Mouse (Mus musculus): ENCODE measurements around the gene Hecw1. TPM values are rescaled to one million over a fixed set of nuclear protein-coding genes. Genes with fewer than 3 reads are reported as not detected.

The Hecw1 gene
- total RNA-seq (2012; rRNA removed) (1.7 and 3.2 TPM in 2 replicates), polyA plus RNA-seq (2012; ENCODE audit: insufficient read depth in 1 of 2, insufficient read length in 2 of 2, low read depth in 1 of 2, low replicate concordance in 2 of 2, missing spikeins in 1 of 2) (under 1 TPM in 1 of 2 experiments, not detected in 1; 0.52 TPM)

DNA sequence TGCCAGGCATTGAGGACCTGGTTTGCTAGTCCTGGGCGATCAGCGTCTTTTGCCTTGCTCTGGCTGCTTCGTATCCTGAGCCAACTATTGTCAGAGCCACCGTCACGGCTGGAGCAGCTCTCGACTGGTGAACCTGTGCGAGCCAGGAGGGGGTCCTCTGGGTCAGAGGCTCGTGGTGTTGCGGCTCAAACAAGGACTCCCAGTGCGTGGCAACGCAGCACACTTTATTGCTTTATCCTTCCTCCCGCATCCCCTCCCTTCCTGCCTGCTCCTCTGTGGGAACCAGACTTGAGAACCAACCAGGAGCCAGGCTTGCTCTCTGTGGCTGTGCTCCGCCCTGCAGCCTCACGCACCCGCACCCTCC is at the start of gene Hecw1:
TSS of gene Hecw1 (minus strand) at position 323 of the 364 bp plus-strand sequence.
- Histone ChIP-seq H3K27ac (ENCODE audit: control insufficient read depth, low read depth, low read length) (no peak within 1 kb of the TSS), H3K9me3 (replicated peaks; ENCODE audit: insufficient read depth, low read length) (no peaks in the 10 kb centered on the region), H3K4me1 (ENCODE audit: control insufficient read depth in 1 of 2, insufficient read depth in 2 of 2, low read length in 2 of 2) (peaks cover 0 to 3% of the 10 kb centered on the region in 2 experiments; a peak in 2 of 4 replicates), H3K9ac (ENCODE audit: control insufficient read depth, low read depth, low read length, poor library complexity, severe bottlenecking) (peak within 1 kb of the TSS; percentile 19), H3K27me3 (ENCODE audit: control insufficient read depth in 1 of 2, insufficient read depth in 2 of 2, low read length in 2 of 2) (no peaks in the 10 kb centered on the region), H3K4me3 (ENCODE audit: control insufficient read depth in 1 of 2, insufficient read depth in 1 of 2, low read depth in 2 of 2, low read length in 2 of 2) (peak within 1 kb of the TSS; percentile 62 to 76), H3K36me3 (ENCODE audit: control insufficient read depth in 1 of 2, insufficient read depth in 2 of 2, low read length in 2 of 2) (no peaks in the 10 kb centered on the region), H3K79me2 (ENCODE audit: control insufficient read depth, insufficient read depth, low read length, poor library complexity) (no peaks in the 10 kb centered on the region)
- peak; percentile 52 for DNase-seq (ENCODE audit: low read depth, low spot score)
- no peak for TF ChIP-seq USF2 (IDR thresholded peaks at IDR 0.05; ENCODE audit: borderline replicate concordance in 1 of 2, insufficient read depth in 1 of 2, low read depth in 1 of 2, low read length in 2 of 2)
- no peak for TF ChIP-seq MEF2A (IDR thresholded peaks at IDR 0.05; ENCODE audit: extremely low read depth, insufficient replicate concordance, low read depth, low read length, poor library complexity, severe bottlenecking)
- no peak for TF ChIP-seq ZNF384 (IDR thresholded peaks at IDR 0.05; ENCODE audit: low read depth, low read length)
- no peak for TF ChIP-seq ZKSCAN1 (IDR thresholded peaks at IDR 0.05; ENCODE audit: low read depth, low read length)
- TF ChIP-seq POLR2A (IDR thresholded peaks at IDR 0.05; ENCODE audit: control insufficient read depth in 1 of 2, insufficient read depth in 1 of 2, low read depth in 1 of 2, low read length in 2 of 2, poor library complexity in 1 of 2): no peak
- no peak for TF ChIP-seq CHD2 (IDR thresholded peaks at IDR 0.05; ENCODE audit: low read length)
- no peak for TF ChIP-seq SMC3 (IDR thresholded peaks at IDR 0.05; ENCODE audit: low read depth, low read length)
- no peak for TF ChIP-seq MAFK (IDR thresholded peaks at IDR 0.05; ENCODE audit: borderline replicate concordance, low read depth, low read length)
- TF ChIP-seq UBTF (IDR thresholded peaks at IDR 0.05; ENCODE audit: borderline replicate concordance, insufficient read depth, low read depth, low read length): no peak
- TF ChIP-seq CTCF (IDR thresholded peaks at IDR 0.05 in 2 of 3, conservative IDR thresholded peaks at IDR 0.05 in 1 of 3; ENCODE audit: control insufficient read depth in 1 of 3, insufficient read depth in 1 of 3, low read depth in 2 of 3, low read length in 3 of 3, poor library complexity in 1 of 3, severe bottlenecking in 1 of 3): no peak
- no peak for TF ChIP-seq RAD21 (IDR thresholded peaks at IDR 0.05; ENCODE audit: low read depth, low read length)
- no peak for TF ChIP-seq HCFC1 (IDR thresholded peaks at IDR 0.05; ENCODE audit: low read depth, low read length)
- TF ChIP-seq ETS1 (IDR thresholded peaks at IDR 0.05; ENCODE audit: low read depth, low read length): no peak
- no peak for TF ChIP-seq ZC3H11A (IDR thresholded peaks at IDR 0.05; ENCODE audit: low read depth, low read length)
- TF ChIP-seq USF1 (IDR thresholded peaks at IDR 0.05; ENCODE audit: low read depth, low read length): no peak
- TF ChIP-seq MAX (IDR thresholded peaks at IDR 0.05; ENCODE audit: low read length): no peak
- TF ChIP-seq ZMIZ1 (IDR thresholded peaks at IDR 0.05; ENCODE audit: low read depth, low read length): no peak
- no peak for TF ChIP-seq NRF1 (IDR thresholded peaks at IDR 0.05; ENCODE audit: insufficient read depth, low read depth, low read length, poor library complexity, severe bottlenecking)

DNA sequence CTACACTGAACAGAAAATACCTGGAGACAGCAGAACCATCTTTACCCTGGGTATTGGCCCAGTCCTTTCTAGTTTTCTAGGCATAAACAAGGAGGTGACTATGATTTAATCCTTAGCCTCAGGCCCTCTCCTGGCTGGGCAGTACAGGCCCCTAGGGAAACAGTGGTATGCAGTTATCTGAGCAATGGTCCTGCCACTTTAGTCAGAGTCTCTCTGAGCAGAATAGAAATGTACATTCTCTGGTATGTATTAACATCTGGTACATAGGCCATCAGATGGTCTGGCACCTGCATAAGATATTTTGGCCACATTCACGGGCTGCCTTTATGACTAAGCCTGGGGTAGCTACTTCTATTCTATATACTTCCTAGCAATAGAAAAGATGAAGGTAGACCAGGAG is 38.3 kb upstream of the Hecw1 start:
- H3K36me3 ChIP-seq (ENCODE audit: control insufficient read depth in 1 of 2, insufficient read depth in 2 of 2, low read length in 2 of 2): no peaks in the 10 kb centered on the region
- no peaks in the 10 kb centered on the region; a peak in 1 of 4 replicates for H3K27me3 ChIP-seq (ENCODE audit: control insufficient read depth in 1 of 2, insufficient read depth in 2 of 2, low read length in 2 of 2)
- no peak overlapping the region for H3K4me3 ChIP-seq (ENCODE audit: control insufficient read depth in 1 of 2, insufficient read depth in 1 of 2, low read depth in 2 of 2, low read length in 2 of 2)
- H3K4me1 ChIP-seq (ENCODE audit: control insufficient read depth in 1 of 2, insufficient read depth in 2 of 2, low read length in 2 of 2): no peaks in the 10 kb centered on the region
- no peak overlapping the region for H3K9ac ChIP-seq (ENCODE audit: control insufficient read depth, low read depth, low read length, poor library complexity, severe bottlenecking)
- H3K79me2 ChIP-seq (ENCODE audit: control insufficient read depth, insufficient read depth, low read length, poor library complexity): no peaks in the 10 kb centered on the region
- DNase-seq (ENCODE audit: low read depth, low spot score): no peak
- no peaks in the 10 kb centered on the region for H3K9me3 ChIP-seq (replicated peaks; ENCODE audit: insufficient read depth, low read length)
- no peak for TF ChIP-seq CHD2 (IDR thresholded peaks at IDR 0.05; ENCODE audit: low read length)
- no peak for TF ChIP-seq TCF12 (IDR thresholded peaks at IDR 0.05; ENCODE audit: low read depth, low read length)
- TF ChIP-seq TAL1 (IDR thresholded peaks at IDR 0.05; ENCODE audit: low read length): no peak
- TF ChIP-seq ETS1 (IDR thresholded peaks at IDR 0.05; ENCODE audit: low read depth, low read length): no peak
- TF ChIP-seq UBTF (IDR thresholded peaks at IDR 0.05; ENCODE audit: borderline replicate concordance, insufficient read depth, low read depth, low read length): no peak
- TF ChIP-seq USF2 (IDR thresholded peaks at IDR 0.05; ENCODE audit: borderline replicate concordance in 1 of 2, insufficient read depth in 1 of 2, low read depth in 1 of 2, low read length in 2 of 2): no peak
- no peak for TF ChIP-seq POLR2A (IDR thresholded peaks at IDR 0.05; ENCODE audit: control insufficient read depth in 1 of 2, insufficient read depth in 1 of 2, low read depth in 1 of 2, low read length in 2 of 2, poor library complexity in 1 of 2)
- TF ChIP-seq CTCF (IDR thresholded peaks at IDR 0.05 in 2 of 3, conservative IDR thresholded peaks at IDR 0.05 in 1 of 3; ENCODE audit: control insufficient read depth in 1 of 3, insufficient read depth in 1 of 3, low read depth in 2 of 3, low read length in 3 of 3, poor library complexity in 1 of 3, severe bottlenecking in 1 of 3): no peak
- no peak for TF ChIP-seq KAT2A (conservative IDR thresholded peaks at IDR 0.05; ENCODE audit: low read depth, low read length)
- TF ChIP-seq SMC3 (IDR thresholded peaks at IDR 0.05; ENCODE audit: low read depth, low read length): no peak
- TF ChIP-seq USF1 (IDR thresholded peaks at IDR 0.05; ENCODE audit: low read depth, low read length): no peak
- TF ChIP-seq ZMIZ1 (IDR thresholded peaks at IDR 0.05; ENCODE audit: low read depth, low read length): no peak
- no peak for TF ChIP-seq MAZ (IDR thresholded peaks at IDR 0.05; ENCODE audit: low read depth, low read length)
- no peak for TF ChIP-seq JUND (IDR thresholded peaks at IDR 0.05; ENCODE audit: low read depth, low read length)
- no peak for TF ChIP-seq E2F4 (IDR thresholded peaks at IDR 0.05; ENCODE audit: borderline replicate concordance, low read depth, low read length)
- TF ChIP-seq MAFK (IDR thresholded peaks at IDR 0.05; ENCODE audit: borderline replicate concordance, low read depth, low read length): no peak
- no peak for TF ChIP-seq ZKSCAN1 (IDR thresholded peaks at IDR 0.05; ENCODE audit: low read depth, low read length)
- no peak for TF ChIP-seq BHLHE40 (IDR thresholded peaks at IDR 0.05; ENCODE audit: borderline replicate concordance, low read depth, low read length)
- TF ChIP-seq MYB (IDR thresholded peaks at IDR 0.05; ENCODE audit: low read depth, low read length): no peak
- TF ChIP-seq ELF1 (IDR thresholded peaks at IDR 0.05; ENCODE audit: low read depth, low read length): no peak
- H3K27ac ChIP-seq (ENCODE audit: control insufficient read depth, low read depth, low read length): no peak overlapping the region

All from MEL (cell line).